Mouse (Mus musculus) hindbrain, embryonic 14.5 days (tissue): Measurements from ENCODE around the gene Pink1. TPM values are rescaled to one million over a fixed set of nuclear protein-coding genes. Genes with fewer than 3 reads are reported as not detected.

Source experiments
- ATAC-seq: fragments of 200-750 bp; cut with Nextera tagmentation; 2 replicates; pipeline ENCODE4 v1.8.0; 2017; ENCODE audit warnings: moderate number of reproducible peaks, mild to moderate bottlenecking, moderate TSS enrichment, moderate library complexity; ENCODE audit not compliant: low FRiP score
- DNase-seq: peaks from one replicate; pipeline ENCODE4 v3.0.0-alpha.2; 2015; ENCODE audit warnings: low spot score
- H3K27ac ChIP-seq: fragments of 300-500 bp; sonication (generic); 2 replicates; pipeline ENCODE4 v1.5.1; 2014; ENCODE audit warnings: mild to moderate bottlenecking, moderate library complexity
- H3K27me3 ChIP-seq: fragments of 300-500 bp; sonication (generic); 2 replicates; pipeline ENCODE4 v1.6.1; 2014; ENCODE audit warnings: mild to moderate bottlenecking, low read length, mixed read lengths; ENCODE audit not compliant: control insufficient read depth, insufficient read depth
- H3K36me3 ChIP-seq: fragments of 300-500 bp; sonication (generic); replicated peaks from 2 replicates; pipeline ENCODE4 v1.6.1; 2014; ENCODE audit not compliant: control insufficient read depth, insufficient read depth
- H3K4me1 ChIP-seq: fragments of 300-500 bp; sonication (generic); replicated peaks from 2 replicates; pipeline ENCODE4 v1.6.1; 2014; ENCODE audit warnings: antibody characterized with exemption, low read length, mixed read lengths; ENCODE audit not compliant: control insufficient read depth, insufficient read depth
- H3K4me2 ChIP-seq: fragments of 300-500 bp; sonication (generic); replicated peaks from 2 replicates; pipeline ENCODE4 v1.6.1; 2014; ENCODE audit warnings: mild to moderate bottlenecking, moderate library complexity
- H3K4me3 ChIP-seq: fragments of 300-500 bp; sonication (generic); replicated peaks from 2 replicates; pipeline ENCODE4 v1.5.1; 2014; ENCODE audit warnings: mild to moderate bottlenecking, low read length
- H3K9ac ChIP-seq: fragments of 300-500 bp; sonication (generic); 2 replicates; pipeline ENCODE4 v1.6.1; 2014
- H3K9me3 ChIP-seq: fragments of 300-500 bp; sonication (generic); 2 replicates; pipeline ENCODE4 v1.6.1; 2016; ENCODE audit warnings: low read length; ENCODE audit not compliant: control insufficient read depth
- WGBS: fragments of 180-500 bp; shearing (Covaris S2); extraction: QIAGEN DNeasy Blood & Tissue Kit; methylation state at CpG from one replicate; pipeline ENCODE4 v1.1.7; 2014; 5-methylcytosine and 5-hydroxymethylcytosine counted together
- polyA plus RNA-seq: library from polyadenylated mRNA; unstranded; fragments of >200 nt; fragmentation: Nextera tagmentation; extraction: Ambion mirVana; gene quantifications from 2 replicates; pipeline ENCODE4 v1.2.1, GENCODE M21; 2014

Gene Pink1
- 53.4 and 57.4 TPM in 2 replicates for polyA plus RNA-seq

- no peaks in the 10 kb centered on the region for H3K27me3 ChIP-seq
- 4% methylated on average over 41 of the region's 41 CpGs for WGBS
These were observed at the start of gene Pink1 for GRCm38 (mm10) chr4:138326077-138326695. TSS of gene Pink1 (minus strand) at chr4:138326307.

GRCm38 (mm10) chr4:138375117-138375516 is 49.0 kb upstream of the Pink1 start:
- Histone ChIP-seq H3K36me3 (no peaks in the 10 kb centered on the region), H3K27me3 (no peaks in the 10 kb centered on the region), H3K9me3 (no peaks in the 10 kb centered on the region), H3K27ac (no peak overlapping the region), H3K4me3 (no peak overlapping the region), H3K9ac (no peak overlapping the region), H3K4me2 (no peak overlapping the region), H3K4me1 (peaks cover 12% of the 10 kb centered on the region)
- ATAC-seq (no peak), DNase-seq (no peak)
- WGBS: 86% methylated on average over 3 of the region's 3 CpGs

More at GRCm38 (mm10) chr4:138326077-138326695, at the start of gene Pink1:
- Histone ChIP-seq H3K4me2 (peak within 1 kb of the TSS; percentile 53), H3K4me3 (peak within 1 kb of the TSS; percentile 81), H3K9ac (peak within 1 kb of the TSS; percentile 85), H3K36me3 (no peaks in the 10 kb centered on the region), H3K4me1 (peaks cover 18% of the 10 kb centered on the region), H3K9me3 (no peaks in the 10 kb centered on the region), H3K27ac (peak within 1 kb of the TSS; percentile 91)
- DNase-seq: peak; percentile 88
- ATAC-seq: peak; percentile 67

- WGBS: 87% methylated on average over 5 of the region's 5 CpGs
- DNase-seq: no peak
- Histone ChIP-seq H3K27ac (no peak overlapping the region), H3K9me3 (no peaks in the 10 kb centered on the region), H3K4me2 (no peak overlapping the region), H3K4me1 (0 out of 2 replicates have a peak, but pooled peaks cover 7% of the 10 kb centered on the region), H3K4me3 (no peak overlapping the region), H3K36me3 (no peaks in the 10 kb centered on the region), H3K9ac (no peak overlapping the region), H3K27me3 (0 out of 2 replicates have a peak, but pooled peaks cover 6% of the 10 kb centered on the region)
- no peak for ATAC-seq
These were observed 44.9 kb upstream of the Pink1 start for GRCm38 (mm10) chr4:138370996-138371516.

- 0 out of 2 replicates have a peak, but pooled peaks cover 7% of the 10 kb centered on the region for H3K27me3 ChIP-seq
- 80% methylated on average over 12 of the region's 12 CpGs for WGBS
- no peak overlapping the region for H3K4me2 ChIP-seq
- 0 out of 2 replicates have a peak, but pooled peaks cover 7% of the 10 kb centered on the region for H3K4me1 ChIP-seq
- no peak overlapping the region for H3K9ac ChIP-seq
- H3K4me3 ChIP-seq: no peak overlapping the region
- ATAC-seq (no peak), DNase-seq (no peak)
- no peaks in the 10 kb centered on the region for H3K9me3 ChIP-seq
- H3K27ac ChIP-seq: no peak overlapping the region
- H3K36me3 ChIP-seq: no peaks in the 10 kb centered on the region
These were observed 42.6 kb upstream of the Pink1 start for GRCm38 (mm10) chr4:138368498-138369260.

GRCm38 (mm10) chr4:138367641-138368497 is 41.8 kb upstream of the Pink1 start, which contains the start of gene Cda:
TSS of gene Cda (minus strand) at chr4:138367992.
- ATAC-seq (peak; percentile 74; the same call in 1 of the 2 replicates), DNase-seq (peak; percentile 44)
- H3K36me3 ChIP-seq: no peaks in the 10 kb centered on the region
- no peak within 1 kb of the TSS for H3K27ac ChIP-seq
- peak within 1 kb of the TSS; percentile 21 for H3K4me3 ChIP-seq
- 11% methylated on average over 33 of the region's 34 CpGs for WGBS
- peak within 1 kb of the TSS; percentile 33; the same call in 1 of the 2 replicates for H3K9ac ChIP-seq
- peak within 1 kb of the TSS; percentile 51 for H3K4me2 ChIP-seq
- 0 out of 2 replicates have a peak, but pooled peaks cover 7% of the 10 kb centered on the region for H3K27me3 ChIP-seq
- 0 out of 2 replicates have a peak, but pooled peaks cover 7% of the 10 kb centered on the region for H3K4me1 ChIP-seq
- H3K9me3 ChIP-seq: no peaks in the 10 kb centered on the region

GRCm38 (mm10) chr4:138366561-138366960 is 40.5 kb upstream of the Pink1 start:
- no peak for DNase-seq
- no peaks in the 10 kb centered on the region for H3K9me3 ChIP-seq
- no peak overlapping the region for H3K27ac ChIP-seq
- 88% methylated on average over 2 of the region's 2 CpGs for WGBS
- H3K27me3 ChIP-seq: 0 out of 2 replicates have a peak, but pooled peaks cover 7% of the 10 kb centered on the region
- no peak overlapping the region for H3K4me3 ChIP-seq
- H3K4me1 ChIP-seq: peaks cover 10% of the 10 kb centered on the region; the same call in 1 of the 2 replicates
- ATAC-seq: no peak
- no peak overlapping the region for H3K9ac ChIP-seq
- no peaks in the 10 kb centered on the region for H3K36me3 ChIP-seq
- H3K4me2 ChIP-seq: no peak overlapping the region

- 67% methylated on average over 5 of the region's 5 CpGs for WGBS
- Histone ChIP-seq H3K9me3 (no peaks in the 10 kb centered on the region), H3K27ac (no peak overlapping the region), H3K36me3 (no peaks in the 10 kb centered on the region), H3K4me3 (no peak overlapping the region), H3K27me3 (0 out of 2 replicates have a peak, but pooled peaks cover 7% of the 10 kb centered on the region), H3K4me2 (no peak overlapping the region), H3K4me1 (peaks cover 17% of the 10 kb centered on the region), H3K9ac (no peak overlapping the region)
- ATAC-seq (no peak), DNase-seq (no peak)
These were observed 37.4 kb upstream of the Pink1 start for GRCm38 (mm10) chr4:138363511-138363910.

- DNase-seq (no peak), ATAC-seq (no peak)
- 90% methylated on average over 7 of the region's 7 CpGs for WGBS
- H3K4me1 ChIP-seq: peaks cover 13% of the 10 kb centered on the region
- H3K27ac ChIP-seq: no peak overlapping the region
- no peaks in the 10 kb centered on the region for H3K9me3 ChIP-seq
- no peaks in the 10 kb centered on the region for H3K36me3 ChIP-seq
- no peak overlapping the region for H3K9ac ChIP-seq
- H3K4me3 ChIP-seq: no peak overlapping the region
- 0 out of 2 replicates have a peak, but pooled peaks cover 7% of the 10 kb centered on the region for H3K27me3 ChIP-seq
- H3K4me2 ChIP-seq: no peak overlapping the region
These were observed 36.8 kb upstream of the Pink1 start for GRCm38 (mm10) chr4:138362883-138363282.
